Mouse (Mus musculus): ENCODE measurements at regions not wholly inside any gene's neighbourhood (a gene's known extent, or its start where the extent isn't known, plus 50 kb on each side); places are given as distances from the start of the nearest gene placed in this dataset.

DNA sequence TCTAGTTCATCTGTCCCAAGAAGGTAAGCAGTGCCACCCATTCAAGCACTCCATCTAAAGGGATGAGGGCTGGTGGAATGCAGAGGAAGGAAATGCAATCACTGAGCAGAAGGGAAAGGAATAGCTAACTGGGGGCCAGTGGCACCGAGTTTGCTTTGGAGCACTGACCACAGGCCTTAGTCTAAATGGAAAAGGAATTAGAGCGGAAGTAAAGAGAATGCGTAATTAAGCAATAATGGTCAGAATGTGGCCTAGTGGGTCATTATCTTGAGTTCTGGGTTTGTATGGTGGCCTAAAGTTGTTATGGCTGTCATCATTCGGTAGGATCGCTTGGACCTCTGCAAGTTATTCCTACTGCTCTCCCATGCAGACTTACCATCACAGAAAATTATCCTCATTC lies 128.8 kb upstream of the Gm10306 start:
- TF ChIP-seq CTCF (IDR thresholded peaks at IDR 0.05; ENCODE audit: low read depth) (no peak), EP300 (IDR thresholded peaks at IDR 0.05; ENCODE audit: low read depth) (no peak)

Measured in heart, postnatal 0 days (tissue).